Mouse (Mus musculus): ENCODE results near the gene Hpse2.

DNA sequence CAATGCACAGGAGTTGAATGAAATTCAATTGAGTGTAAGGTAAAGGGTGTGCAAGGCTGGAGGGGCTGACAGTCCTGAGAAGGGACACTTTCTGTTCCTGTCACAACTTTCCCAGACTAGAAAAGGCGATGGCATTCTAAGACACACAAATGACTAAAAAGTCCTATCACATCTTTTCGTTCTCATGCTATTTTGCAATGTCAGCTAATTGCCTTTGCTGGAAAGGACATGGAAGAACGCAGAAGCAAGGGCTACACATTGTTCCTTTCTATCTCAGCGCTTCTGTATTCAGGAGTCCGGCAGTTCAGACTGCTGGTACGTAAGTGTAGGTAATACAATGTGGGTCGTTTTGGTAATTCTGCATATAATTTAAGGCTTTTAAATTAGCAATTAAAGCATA is 555.0 kb downstream of the Hpse2 start:
- TF ChIP-seq CTCF (conservative IDR thresholded peaks at IDR 0.05; ENCODE audit: insufficient read depth, insufficient read length, low read depth, low read length) (no peak), POLR2A (IDR thresholded peaks at IDR 0.05; ENCODE audit: low read depth, low read length) (no peak)

Data from kidney, adult 2 months (tissue).